Comparison of ENCODE assay signal across 9 mouse cellular contexts in genomic region chr3:101925663-101926062, GRCm38 (mm10). TPM values are rescaled to one million over a fixed set of nuclear protein-coding genes. Genes with fewer than 3 reads are reported as not detected.
DNase-seq lines count a peak whose midpoint lies in the region; ATAC-seq and TF ChIP-seq lines count a peak whose summit lies in the region.
"Had no signal": no experiment of that assay in that cellular context is flagged by ENCODE, and none has a peak within 500 bp of the region (broad histone marks: within the 10 kb centered on the region; RNA-seq: fewer than 3 reads in every experiment).

No protein-coding gene starts in this region.

- TF ChIP-seq EP300 in liver, postnatal 0 days (IDR thresholded peaks at IDR 0.05; ENCODE audit: low read depth): no peak

- H3K9ac ChIP-seq in liver, postnatal 0 days (replicated peaks): no peak overlapping the region
- H3K9ac ChIP-seq in hindbrain, embryonic 11.5 days (ENCODE audit: low read depth, low read length): no peak overlapping the region
- peak overlapping the region; percentile 29; the same call in 1 of the 2 replicates for H3K9ac ChIP-seq in neural tube, embryonic 11.5 days (ENCODE audit: low read length)

- H3K36me3 ChIP-seq in liver, postnatal 0 days (replicated peaks; ENCODE audit: insufficient read depth, low read length): no peaks in the 10 kb centered on the region
- H3K36me3 ChIP-seq in hindbrain, embryonic 11.5 days (ENCODE audit: control insufficient read depth, insufficient read depth, low read length): no peaks in the 10 kb centered on the region
- no peaks in the 10 kb centered on the region for H3K36me3 ChIP-seq in neural tube, embryonic 11.5 days (ENCODE audit: control insufficient read depth, insufficient read depth, low read length)

- no peak overlapping the region for H3K27ac ChIP-seq in liver, postnatal 0 days (ENCODE audit: low read depth)
- H3K27ac ChIP-seq in hindbrain, embryonic 11.5 days (ENCODE audit: low read depth, low read length): peak overlapping the region; percentile 51
- H3K27ac ChIP-seq in neural tube, embryonic 11.5 days (ENCODE audit: low read depth, low read length): peak overlapping the region; percentile 44; the same call in 1 of the 2 replicates

- H3K4me3 ChIP-seq in liver, postnatal 0 days (ENCODE audit: low read depth, low read length): no peak overlapping the region
- H3K4me3 ChIP-seq in hindbrain, embryonic 11.5 days (ENCODE audit: low read depth, low read length): no peak overlapping the region
- H3K4me3 ChIP-seq in neural tube, embryonic 11.5 days (ENCODE audit: low read depth, low read length): no peak overlapping the region
- H3K4me3 ChIP-seq: erythroblast, embryonic 14.5 days had no signal

- H3K27me3 ChIP-seq in liver, postnatal 0 days (ENCODE audit: insufficient read depth, low read length): no peaks in the 10 kb centered on the region
- H3K27me3 ChIP-seq in hindbrain, embryonic 11.5 days (ENCODE audit: control insufficient read depth, insufficient read depth, low read length): no peaks in the 10 kb centered on the region
- H3K27me3 ChIP-seq in neural tube, embryonic 11.5 days (ENCODE audit: control insufficient read depth, insufficient read depth, low read length): no peaks in the 10 kb centered on the region

- no peaks in the 10 kb centered on the region for H3K9me3 ChIP-seq in liver, postnatal 0 days (ENCODE audit: low read length)
- no peaks in the 10 kb centered on the region for H3K9me3 ChIP-seq in hindbrain, embryonic 11.5 days (ENCODE audit: control insufficient read depth, low read length)
- no peaks in the 10 kb centered on the region for H3K9me3 ChIP-seq in neural tube, embryonic 11.5 days (ENCODE audit: control insufficient read depth, low read length)

- no peak for ATAC-seq in liver, postnatal 0 days
- no peak for ATAC-seq in hindbrain, embryonic 11.5 days (ENCODE audit: low FRiP score)
- no peak for ATAC-seq in neural tube, embryonic 11.5 days (ENCODE audit: insufficient read depth, low FRiP score, low TSS enrichment)

- no peak for TF ChIP-seq CTCF in liver, postnatal 0 days (IDR thresholded peaks at IDR 0.05; ENCODE audit: low read depth)

- no peak overlapping the region for H3K4me2 ChIP-seq in liver, postnatal 0 days (ENCODE audit: low read depth, low read length)
- H3K4me2 ChIP-seq in hindbrain, embryonic 11.5 days (replicated peaks; ENCODE audit: low read depth, low read length): no peak overlapping the region
- H3K4me2 ChIP-seq in neural tube, embryonic 11.5 days (ENCODE audit: low read depth): no peak overlapping the region

- peaks cover 9% of the 10 kb centered on the region for H3K4me1 ChIP-seq in liver, postnatal 0 days (ENCODE audit: insufficient read depth)
- no peaks in the 10 kb centered on the region; the same call in 1 of the 2 replicates for H3K4me1 ChIP-seq in hindbrain, embryonic 11.5 days (replicated peaks; ENCODE audit: control insufficient read depth, insufficient read depth, low read length)
- peaks cover 13% of the 10 kb centered on the region for H3K4me1 ChIP-seq in neural tube, embryonic 11.5 days (ENCODE audit: control insufficient read depth, insufficient read depth, low read length)

- WGBS in liver, postnatal 0 days (ENCODE audit: insufficient replicate concordance): 58% methylated on average over 1 of the region's 1 CpGs
- WGBS in hindbrain, embryonic 11.5 days: 76% methylated on average over 1 of the region's 1 CpGs
- WGBS in neural tube, embryonic 11.5 days: 83% methylated on average over 1 of the region's 1 CpGs

- peak; percentile 16 for DNase-seq in liver
- DNase-seq in liver, postnatal 0 days: no peak
- DNase-seq in cerebellum, postnatal 36 days: peak; percentile 61 to 72
- peak; percentile 19 for DNase-seq in hindbrain, embryonic 11.5 days (ENCODE audit: low spot score)
- no peak for DNase-seq in neural tube, embryonic 11.5 days (ENCODE audit: low spot score)
- DNase-seq in urinary bladder, postnatal 36 days (ENCODE audit: low spot score in 2 of 2): no peak
- no peak for DNase-seq in spleen, postnatal 10 days (ENCODE audit: low spot score in 2 of 2)
- DNase-seq in Muller cell, postnatal 12 days (ENCODE audit: inconsistent ontology term): no peak

RNA-seq across cellular contexts. Expression of gene Slc22a15, which starts 1.4 kb away (rescaled TPM):
- polyA plus RNA-seq in liver, postnatal 0 days (2015; fragmentation: Nextera tagmentation; extraction: Ambion mirVana): 5.0 and 5.4 TPM in 2 replicates
- 8.4 and 10.1 TPM in 2 replicates for polyA plus RNA-seq in hindbrain, embryonic 11.5 days (2014; fragmentation: Nextera tagmentation; extraction: Ambion mirVana)
- 7.6 and 8.1 TPM in 2 replicates for polyA plus RNA-seq in neural tube, embryonic 11.5 days (2014; fragmentation: Nextera tagmentation; extraction: Ambion mirVana)
- polyA plus RNA-seq: erythroblast, embryonic 14.5 days had no signal

Comparison
In these comparisons a context has a peak if more than half of its experiments do, and no peak if none do; other contexts are left out.
1. DNase-seq: peak in liver (single experiment), cerebellum, postnatal 36 days (2 of 2) and hindbrain, embryonic 11.5 days (single experiment); none in liver, postnatal 0 days (single experiment), neural tube, embryonic 11.5 days (single experiment), urinary bladder, postnatal 36 days (0 of 2), spleen, postnatal 10 days (0 of 2) and Muller cell, postnatal 12 days (single experiment).